Mouse (Mus musculus) C2C12 (cell line): ENCODE results near the gene Hoxa10. TPM values are rescaled to one million over a fixed set of nuclear protein-coding genes. Genes with fewer than 3 reads are reported as not detected.
A peak's percentile ranks its signal among the peaks of the same experiment; 100 is the strongest.

Experiments
- H3K27me3 ChIP-seq: one replicate; pipeline ENCODE4 v1.6.1; 2011; ENCODE audit not compliant: control insufficient read depth, insufficient read depth, insufficient read length
- H3K36me3 ChIP-seq: one replicate; pipeline ENCODE4 v1.6.1; 2011; ENCODE audit not compliant: control insufficient read depth, insufficient read depth
- H3K4me3 ChIP-seq: one replicate; pipeline ENCODE4 v1.5.1; 2011; ENCODE audit warnings: mild to moderate bottlenecking, control low read depth; ENCODE audit not compliant: poor library complexity, insufficient read depth, severe bottlenecking
- H3K79me2 ChIP-seq: one replicate; pipeline ENCODE4 v1.6.1; 2011; ENCODE audit not compliant: control insufficient read depth, insufficient read depth
- H3K79me3 ChIP-seq: one replicate; pipeline ENCODE4 v1.6.1; 2011; ENCODE audit warnings: low read depth, control low read depth
- H3ac ChIP-seq: one replicate; pipeline ENCODE3; 2011; ENCODE audit warnings: low read depth; ENCODE audit not compliant: control insufficient read depth, insufficient read length
- CEBPB ChIP-seq: IDR thresholded peaks from one replicate; pipeline ENCODE4 v1.6.1; 2011; ENCODE audit warnings: low read depth, mild to moderate bottlenecking, control low read depth, moderate library complexity
- CTCF ChIP-seq: IDR thresholded peaks from one replicate; pipeline ENCODE4 v1.5.1; 2011; ENCODE audit not compliant: control insufficient read depth, insufficient read depth, insufficient read length
- FOSL1 ChIP-seq: IDR thresholded peaks from one replicate; pipeline ENCODE4 v1.8.0; 2011; ENCODE audit warnings: mild to moderate bottlenecking, low read length; ENCODE audit not compliant: poor library complexity, insufficient read depth, severe bottlenecking
- MAX ChIP-seq: IDR thresholded peaks from one replicate; pipeline ENCODE4 v1.6.1; 2011; ENCODE audit warnings: mild to moderate bottlenecking, control low read depth
- MYOD1 ChIP-seq: IDR thresholded peaks from one replicate; pipeline ENCODE4 v1.6.1; 2011; ENCODE audit warnings: low read depth; ENCODE audit not compliant: control insufficient read depth, insufficient read length
- MYOG ChIP-seq: IDR thresholded peaks from one replicate; pipeline ENCODE4 v1.6.1; 2011; ENCODE audit not compliant: control insufficient read depth, insufficient read length; ENCODE audit errors: extremely low read depth
- USF1 ChIP-seq: IDR thresholded peaks from one replicate; pipeline ENCODE4 v1.6.1; 2011; ENCODE audit warnings: low read depth, mild to moderate bottlenecking, control low read depth, moderate library complexity
- microRNA-seq: library from miRNA; unstranded; fragments of <30 nt; microRNA quantifications from one replicate; pipeline ENCODE4, GENCODE M21; 2019; ENCODE audit warnings: borderline microRNAs expressed
- polyA plus RNA-seq: library from polyadenylated mRNA; unstranded; fragments of >200 nt; fragmentation: generic; extraction: Trizol; gene quantifications from one replicate; pipeline ENCODE4 v1.2.1, GENCODE M21; 2012; ENCODE audit warnings: missing spikeins

Hoxa10 gene
- polyA plus RNA-seq, 1 experiment = 19.8 TPM

DNA sequence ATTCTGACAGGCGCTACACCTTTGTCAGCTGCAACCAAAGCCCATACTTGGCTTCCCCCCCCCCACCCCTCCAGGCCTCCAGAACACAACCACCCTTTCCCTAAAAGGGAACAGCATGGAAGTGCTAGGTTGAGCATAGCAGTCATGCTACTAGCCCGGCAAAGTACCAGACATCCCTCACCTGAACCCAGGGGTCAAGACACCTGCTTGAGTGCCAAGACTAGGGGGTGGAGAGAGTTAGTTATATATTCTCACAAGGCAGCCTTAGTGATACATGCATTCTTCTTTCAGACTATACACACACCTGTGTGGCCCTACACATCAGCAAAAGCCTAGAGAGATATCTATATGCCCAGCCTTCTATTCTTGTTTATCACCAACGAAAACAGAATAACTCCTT, 54.8 kb downstream of the Hoxa10 start:
- Histone ChIP-seq H3ac (no peak overlapping the region), H3K4me3 (no peak overlapping the region), H3K36me3 (no peaks in the 10 kb centered on the region), H3K79me2 (no peaks in the 10 kb centered on the region), H3K79me3 (no peaks in the 10 kb centered on the region), H3K27me3 (no peaks in the 10 kb centered on the region)
- TF ChIP-seq FOSL1 = no peak
- TF ChIP-seq USF1 = no peak
- no peak for TF ChIP-seq MAX
- TF ChIP-seq MYOG = no peak
- TF ChIP-seq MYOD1 = no peak

DNA sequence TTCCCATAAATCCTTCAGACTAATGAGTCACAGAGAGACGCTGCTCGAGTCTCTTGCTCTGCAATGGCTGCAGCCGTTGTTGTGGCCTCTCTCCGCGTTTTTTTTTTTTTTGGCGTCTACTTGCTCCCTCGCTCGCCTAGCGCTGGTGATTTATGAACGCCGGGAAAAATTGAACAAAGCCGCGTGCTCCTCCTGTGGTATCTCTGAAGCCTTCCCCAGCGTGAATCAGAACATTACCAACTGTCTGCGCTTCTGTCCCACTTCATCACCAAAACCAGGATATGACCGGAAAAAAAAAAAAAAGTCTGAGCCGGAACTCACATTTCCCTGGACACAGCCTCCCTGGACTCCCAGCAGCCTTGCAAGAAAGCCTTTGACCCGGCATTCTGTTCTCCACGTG, 55.4 kb downstream of the Hoxa10 start:
- no peaks in the 10 kb centered on the region for H3K27me3 ChIP-seq
- H3ac ChIP-seq = no peak overlapping the region
- no peaks in the 10 kb centered on the region for H3K79me2 ChIP-seq
- TF ChIP-seq MYOG (no peak), FOSL1 (no peak), CTCF (no peak), MAX (no peak), CEBPB (no peak), USF1 (no peak), MYOD1 (no peak)
- no peak overlapping the region for H3K4me3 ChIP-seq
- no peaks in the 10 kb centered on the region for H3K79me3 ChIP-seq
- H3K36me3 ChIP-seq = no peaks in the 10 kb centered on the region

DNA sequence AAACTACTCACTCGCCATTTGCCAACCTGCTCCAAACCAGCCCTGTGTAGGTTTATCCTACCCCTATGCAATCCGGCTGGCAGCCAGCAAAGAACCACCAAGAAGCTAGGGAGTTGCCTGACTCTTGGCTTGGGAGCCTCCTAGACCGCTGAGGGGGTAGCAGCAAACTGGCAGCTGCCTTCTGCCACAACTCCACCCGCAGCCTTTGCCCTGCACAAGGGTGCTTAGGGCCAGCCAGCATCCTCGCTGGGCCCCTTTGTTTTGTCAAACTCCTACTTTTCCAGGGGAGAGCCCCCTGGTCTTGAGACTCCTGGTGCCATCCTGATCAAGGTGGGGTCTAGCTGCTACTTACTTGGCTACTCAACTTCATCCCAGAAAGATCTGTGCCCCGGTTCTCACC, 56.0 kb downstream of the Hoxa10 start:
- Histone ChIP-seq H3K27me3 (no peaks in the 10 kb centered on the region), H3K4me3 (no peak overlapping the region), H3K36me3 (no peaks in the 10 kb centered on the region), H3K79me2 (no peaks in the 10 kb centered on the region), H3ac (no peak overlapping the region), H3K79me3 (no peaks in the 10 kb centered on the region)
- TF ChIP-seq MYOG = no peak
- TF ChIP-seq MAX = no peak
- TF ChIP-seq FOSL1 = no peak
- TF ChIP-seq CTCF = no peak
- no peak for TF ChIP-seq MYOD1
- no peak for TF ChIP-seq USF1
- no peak for TF ChIP-seq CEBPB

DNA sequence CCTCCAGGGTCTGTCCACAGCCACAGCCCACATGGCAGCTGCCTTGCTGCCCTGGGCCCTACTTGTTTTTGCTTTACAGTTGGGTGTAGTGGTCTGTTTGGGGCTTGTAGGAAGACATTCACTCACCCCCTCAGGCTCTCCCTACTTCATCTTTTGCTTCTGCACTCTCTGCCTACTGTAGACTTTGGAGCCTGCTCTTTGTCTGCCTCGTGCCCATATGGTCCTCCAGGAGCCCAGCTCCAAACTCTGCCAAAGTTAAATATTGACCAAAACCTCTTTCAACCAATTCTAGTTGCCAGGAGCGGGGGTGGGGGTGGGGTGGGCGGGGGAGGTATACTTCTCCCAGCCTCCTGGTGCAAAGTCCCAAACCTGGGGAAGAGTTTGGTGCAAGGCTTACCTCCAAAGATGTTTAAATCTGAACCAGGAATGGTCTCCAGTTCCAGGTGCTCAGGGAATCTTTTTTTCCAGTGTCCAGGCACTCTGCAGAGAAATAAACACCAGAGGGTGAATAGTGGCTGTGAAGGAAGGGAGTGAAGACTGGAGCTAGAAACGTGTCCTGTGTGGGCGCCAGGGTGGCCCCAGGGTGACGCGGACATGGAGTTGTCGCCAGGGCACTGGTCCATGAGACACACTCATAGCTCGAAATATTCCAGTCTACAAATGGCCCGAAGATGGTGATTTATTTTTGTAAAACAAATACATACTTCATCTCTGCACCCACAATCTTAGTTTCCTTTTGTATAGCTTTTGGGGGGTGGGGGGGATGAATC, 57.2 kb downstream of the Hoxa10 start:
- Histone ChIP-seq H3K27me3 (no peaks in the 10 kb centered on the region), H3K36me3 (no peaks in the 10 kb centered on the region), H3ac (no peak overlapping the region), H3K79me2 (no peaks in the 10 kb centered on the region), H3K4me3 (no peak overlapping the region), H3K79me3 (no peaks in the 10 kb centered on the region)
- TF ChIP-seq CTCF (no peak), MYOG (no peak), USF1 (no peak), MYOD1 (no peak), FOSL1 (no peak), MAX (no peak), CEBPB (no peak)

DNA sequence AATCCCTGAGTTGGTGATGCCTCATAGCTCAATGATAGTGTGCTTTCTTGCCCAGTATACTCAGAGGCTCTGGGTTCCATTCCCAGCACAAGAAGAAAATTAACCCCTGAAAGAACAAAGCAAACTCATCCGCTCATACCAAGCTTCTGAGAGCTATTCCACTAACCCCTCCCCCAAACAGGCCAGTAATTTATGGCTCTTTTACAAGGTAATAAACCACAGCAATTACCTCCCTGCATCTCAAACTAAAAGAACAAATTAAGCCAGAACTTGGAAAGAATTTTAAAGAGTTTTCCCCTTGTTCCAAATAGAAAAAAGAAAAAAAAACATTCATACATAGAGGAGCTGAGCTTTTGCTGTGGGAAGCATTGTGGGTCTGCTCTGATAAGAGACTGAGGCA, 57.9 kb downstream of the Hoxa10 start:
- H3K4me3 ChIP-seq = no peak overlapping the region
- TF ChIP-seq FOSL1 = no peak
- no peak for TF ChIP-seq MYOG
- TF ChIP-seq USF1 = no peak
- TF ChIP-seq CEBPB = no peak
- no peak for TF ChIP-seq MAX
- TF ChIP-seq MYOD1 = no peak
- no peak for TF ChIP-seq CTCF
- H3K27me3 ChIP-seq = no peaks in the 10 kb centered on the region

DNA sequence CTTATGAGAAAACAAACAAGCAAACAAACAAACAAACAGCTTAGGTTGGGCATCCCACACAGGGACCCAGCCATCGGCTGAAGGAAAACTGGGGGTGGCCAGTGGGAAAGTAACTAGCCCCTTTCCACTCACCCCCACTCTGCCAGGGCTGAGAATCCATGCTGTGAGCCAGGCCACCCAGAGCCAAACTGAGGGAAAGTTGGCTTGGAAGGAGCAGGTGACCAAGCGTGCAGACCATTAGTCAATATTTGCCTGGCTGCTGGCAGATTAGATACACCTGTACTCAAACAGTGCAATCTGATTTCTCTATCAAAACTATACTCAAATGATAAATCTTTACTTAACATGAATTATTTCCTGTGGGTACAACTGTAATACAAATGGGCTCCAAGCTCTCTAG, 58.6 kb downstream of the Hoxa10 start:
- TF ChIP-seq CEBPB = no peak
- TF ChIP-seq MYOD1 = no peak
- no peak for TF ChIP-seq USF1
- no peak for TF ChIP-seq CTCF
- TF ChIP-seq FOSL1 = no peak
- no peak for TF ChIP-seq MAX
- no peak for TF ChIP-seq MYOG
- Histone ChIP-seq H3K27me3 (no peaks in the 10 kb centered on the region), H3K36me3 (no peaks in the 10 kb centered on the region), H3K4me3 (no peak overlapping the region), H3ac (no peak overlapping the region), H3K79me2 (no peaks in the 10 kb centered on the region), H3K79me3 (no peaks in the 10 kb centered on the region)

More for the DNA sequence above, 57.9 kb downstream of the Hoxa10 start:
- no peak overlapping the region for H3ac ChIP-seq
- H3K36me3 ChIP-seq = no peaks in the 10 kb centered on the region
- H3K79me3 ChIP-seq = no peaks in the 10 kb centered on the region
- no peaks in the 10 kb centered on the region for H3K79me2 ChIP-seq

Small RNAs within 50 kb of the gene (microRNA-seq; reads per million reads assigned to microRNA genes)
- gene Mir196b = 8,188 reads per million, percentile 95 among the genes with 10 or more reads in this experiment

Other genes starting within 250 kb of the Hoxa10 start
- gene Skap2, start 228.3 kb downstream of the Hoxa10 start, polyA plus RNA-seq = 13.3 TPM
- 0.96 TPM for gene Hoxa1, start 82.5 kb downstream of the Hoxa10 start, polyA plus RNA-seq
- gene Hoxa2, start 76.0 kb downstream of the Hoxa10 start, polyA plus RNA-seq = 0.16 TPM
- 0.07 TPM for gene 5730596B20Rik, start 63.4 kb downstream of the Hoxa10 start, polyA plus RNA-seq
- 0.74 TPM for gene Hoxa4, start 49.1 kb downstream of the Hoxa10 start, polyA plus RNA-seq
- gene Hoxa5, start 36.3 kb downstream of the Hoxa10 start, polyA plus RNA-seq = 1.5 TPM
- 0.96 TPM for gene Hoxa6, start 32.1 kb downstream of the Hoxa10 start, polyA plus RNA-seq
- gene Hoxa3, start 27.5 kb downstream of the Hoxa10 start, polyA plus RNA-seq = 0.67 TPM
- gene Gm28308, start 27.5 kb downstream of the Hoxa10 start, polyA plus RNA-seq = 0.75 TPM
- gene Hoxa7, start 19.0 kb downstream of the Hoxa10 start, polyA plus RNA-seq = 7.5 TPM
- gene Hoxa9, start 9.8 kb downstream of the Hoxa10 start, polyA plus RNA-seq = 19.3 TPM
- 19.2 TPM for gene Hoxa11, start 5.0 kb upstream of the Hoxa10 start, polyA plus RNA-seq
- gene Hoxa13, start 20.0 kb upstream of the Hoxa10 start, polyA plus RNA-seq = 0.77 TPM
- not detected for gene Evx1, start 72.6 kb upstream of the Hoxa10 start, polyA plus RNA-seq